Mouse (Mus musculus) heart, embryonic 16.5 days (tissue): ENCODE measurements around the gene Sgsm2. TPM values are rescaled to one million over a fixed set of nuclear protein-coding genes. Genes with fewer than 3 reads are reported as not detected.

Experiments used
- ATAC-seq: fragments of 200-750 bp; cut with Nextera tagmentation; replicated peaks from 2 replicates; pipeline ENCODE4 v1.8.0; 2017; ENCODE audit warnings: moderate number of reproducible peaks; ENCODE audit not compliant: insufficient read depth, low FRiP score; ENCODE audit errors: extremely low read depth
- H3K27ac ChIP-seq: fragments of 300-500 bp; sonication (generic); 2 replicates; pipeline ENCODE4 v1.5.1; 2014; ENCODE audit warnings: mild to moderate bottlenecking, low read length, control low read depth, moderate library complexity
- H3K27me3 ChIP-seq: fragments of 300-500 bp; sonication (generic); 2 replicates; pipeline ENCODE4 v1.6.1; 2014; ENCODE audit warnings: low read length, mixed read lengths; ENCODE audit not compliant: control insufficient read depth, insufficient read depth
- H3K36me3 ChIP-seq: fragments of 300-500 bp; sonication (generic); 2 replicates; pipeline ENCODE4 v1.6.1; 2014; ENCODE audit not compliant: control insufficient read depth, insufficient read depth
- H3K4me1 ChIP-seq: fragments of 300-500 bp; sonication (generic); 2 replicates; pipeline ENCODE4 v1.6.1; 2014; ENCODE audit warnings: low read length, mixed read lengths; ENCODE audit not compliant: control insufficient read depth, insufficient read depth
- H3K4me2 ChIP-seq: fragments of 300-500 bp; sonication (generic); 2 replicates; pipeline ENCODE4 v1.6.1; 2014; ENCODE audit warnings: low read depth, mild to moderate bottlenecking, control low read depth, low read length
- H3K4me3 ChIP-seq: fragments of 300-500 bp; sonication (generic); 2 replicates; pipeline ENCODE4 v1.5.1; 2014; ENCODE audit warnings: mild to moderate bottlenecking, control low read depth, low read length
- H3K9ac ChIP-seq: fragments of 300-500 bp; sonication (generic); 2 replicates; pipeline ENCODE4 v1.6.1; 2014; ENCODE audit warnings: low read length, control low read depth
- H3K9me3 ChIP-seq: fragments of 300-500 bp; sonication (generic); replicated peaks from 2 replicates; pipeline ENCODE4 v1.6.1; 2016; ENCODE audit warnings: low read length; ENCODE audit not compliant: control insufficient read depth
- WGBS: fragments of 180-500 bp; shearing (Covaris S2); extraction: QIAGEN DNeasy Blood & Tissue Kit; methylation state at CpG from one replicate; pipeline ENCODE4 v1.1.7; 2014; 5-methylcytosine and 5-hydroxymethylcytosine counted together
- polyA plus RNA-seq: library from polyadenylated mRNA; unstranded; fragments of >200 nt; fragmentation: Nextera tagmentation; extraction: Ambion mirVana; gene quantifications from 2 replicates; pipeline ENCODE4 v1.2.1, GENCODE M21; 2015

Sgsm2 gene
- polyA plus RNA-seq, 1 experiment from 2014 or later, result 4.7 TPM

DNA sequence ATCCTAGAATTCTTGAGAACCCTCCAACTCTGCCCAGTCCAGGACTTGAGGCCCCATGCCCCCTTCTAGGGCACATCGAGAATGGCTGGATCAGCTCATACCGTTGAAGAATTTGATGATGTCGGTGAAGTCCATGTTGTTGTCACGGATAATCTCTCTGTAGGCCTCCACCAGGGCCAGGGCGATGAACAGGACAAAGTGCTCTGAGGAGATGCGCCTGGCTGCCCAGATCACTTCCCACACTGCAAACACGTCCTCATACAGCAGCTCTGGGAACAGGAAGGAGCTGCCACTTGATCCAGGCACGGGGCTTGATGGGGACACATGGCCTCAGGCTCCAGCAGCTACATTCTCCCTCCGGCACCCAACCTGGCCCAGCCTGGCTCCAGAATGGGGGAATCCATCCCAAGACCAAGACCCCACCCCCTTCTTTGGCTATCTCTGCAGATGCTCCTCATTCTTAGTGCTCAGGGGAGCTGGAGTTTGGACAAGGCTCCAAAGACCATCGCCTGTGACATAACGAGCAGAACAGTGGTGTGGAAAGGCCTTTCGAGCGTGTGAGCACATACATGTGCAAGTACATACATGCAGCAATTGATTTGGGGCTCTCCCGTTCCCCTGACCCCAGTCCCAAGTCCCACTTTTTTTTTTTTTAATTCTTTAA is 45.7 kb downstream of the Sgsm2 start:
- H3K9ac ChIP-seq, result no peak overlapping the region
- H3K4me3 ChIP-seq, result no peak overlapping the region
- WGBS, result 70% methylated on average over 14 of the region's 14 CpGs
- no peak for ATAC-seq
- H3K4me2 ChIP-seq, result no peak overlapping the region
- no peaks in the 10 kb centered on the region for H3K27me3 ChIP-seq
- H3K36me3 ChIP-seq, result no peaks in the 10 kb centered on the region
- peaks cover 16% of the 10 kb centered on the region for H3K4me1 ChIP-seq
- H3K9me3 ChIP-seq, result no peaks in the 10 kb centered on the region
- H3K27ac ChIP-seq, result no peak overlapping the region

DNA sequence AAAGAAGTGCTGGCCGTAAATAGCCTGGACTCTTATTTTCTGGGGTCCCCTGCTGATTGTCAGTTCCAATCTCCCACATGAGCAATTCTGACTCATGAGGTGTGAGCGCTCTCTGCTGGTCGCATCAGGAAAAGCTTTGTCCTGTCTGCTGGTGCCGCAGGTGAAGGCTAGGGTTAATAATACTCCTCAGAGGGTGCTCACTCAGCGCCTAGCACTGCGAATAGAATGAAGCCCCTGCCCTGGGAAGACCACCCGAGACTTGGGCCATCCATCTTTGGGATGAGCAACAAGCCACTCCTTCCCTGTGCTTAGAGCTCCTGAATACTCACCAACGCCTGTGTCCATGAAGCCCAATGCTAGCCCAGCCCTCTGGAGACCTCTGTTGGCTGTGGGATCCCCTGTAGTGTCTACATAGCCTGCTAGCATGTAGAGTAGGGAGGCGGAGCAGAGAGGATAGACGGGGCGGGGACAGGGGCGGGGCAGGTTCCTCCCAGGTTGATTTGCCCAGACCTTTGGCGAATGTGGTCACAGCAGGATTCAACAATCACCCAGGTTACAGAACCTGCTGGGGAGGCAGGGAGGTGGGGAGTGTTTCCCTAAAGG is 48.8 kb downstream of the Sgsm2 start:
- Histone ChIP-seq H3K4me2 (peak overlapping the region; percentile 39), H3K9me3 (peaks cover 4% of the 10 kb centered on the region), H3K27ac (peak overlapping the region; percentile 79), H3K27me3 (no peaks in the 10 kb centered on the region), H3K4me3 (no peak overlapping the region), H3K4me1 (peaks cover 22% of the 10 kb centered on the region), H3K36me3 (peaks cover 6% of the 10 kb centered on the region), H3K9ac (no peak overlapping the region)
- peak; percentile 71 for ATAC-seq
- WGBS, result 4% methylated on average over 12 of the region's 13 CpGs

- WGBS, result 74% methylated on average over 3 of the region's 3 CpGs
- Histone ChIP-seq H3K9ac (no peak overlapping the region), H3K27ac (no peak overlapping the region), H3K27me3 (no peaks in the 10 kb centered on the region), H3K36me3 (peaks cover 15% of the 10 kb centered on the region), H3K4me2 (no peak overlapping the region), H3K4me1 (peaks cover 26% of the 10 kb centered on the region), H3K4me3 (no peak overlapping the region), H3K9me3 (peaks cover 4% of the 10 kb centered on the region)
- no peak for ATAC-seq
These were observed 51.1 kb downstream of the Sgsm2 start for GRCm38 (mm10) chr11:74845784-74846183.

GRCm38 (mm10) chr11:74843761-74844160 is 53.1 kb downstream of the Sgsm2 start:
- no peak overlapping the region for H3K9ac ChIP-seq
- no peak for ATAC-seq
- H3K4me1 ChIP-seq, result peaks cover 31% of the 10 kb centered on the region
- no peak overlapping the region for H3K4me3 ChIP-seq
- peaks cover 15% of the 10 kb centered on the region for H3K36me3 ChIP-seq
- peaks cover 4% of the 10 kb centered on the region for H3K9me3 ChIP-seq
- H3K27me3 ChIP-seq, result no peaks in the 10 kb centered on the region
- H3K4me2 ChIP-seq, result no peak overlapping the region
- H3K27ac ChIP-seq, result peak overlapping the region; percentile 50
- WGBS, result 65% methylated on average over 5 of the region's 5 CpGs

GRCm38 (mm10) chr11:74843435-74843714 is 53.5 kb downstream of the Sgsm2 start:
- peaks cover 15% of the 10 kb centered on the region for H3K36me3 ChIP-seq
- peaks cover 4% of the 10 kb centered on the region for H3K9me3 ChIP-seq
- H3K4me1 ChIP-seq, result peaks cover 28% of the 10 kb centered on the region
- ATAC-seq, result no peak
- no peaks in the 10 kb centered on the region for H3K27me3 ChIP-seq
- 0 out of 2 replicates have a peak overlapping the region, but pooled peaks have one; percentile 11 for H3K9ac ChIP-seq
- no peak overlapping the region for H3K4me2 ChIP-seq
- WGBS, result 36% methylated on average over 2 of the region's 2 CpGs
- no peak overlapping the region for H3K4me3 ChIP-seq
- H3K27ac ChIP-seq, result peak overlapping the region; percentile 50

DNA sequence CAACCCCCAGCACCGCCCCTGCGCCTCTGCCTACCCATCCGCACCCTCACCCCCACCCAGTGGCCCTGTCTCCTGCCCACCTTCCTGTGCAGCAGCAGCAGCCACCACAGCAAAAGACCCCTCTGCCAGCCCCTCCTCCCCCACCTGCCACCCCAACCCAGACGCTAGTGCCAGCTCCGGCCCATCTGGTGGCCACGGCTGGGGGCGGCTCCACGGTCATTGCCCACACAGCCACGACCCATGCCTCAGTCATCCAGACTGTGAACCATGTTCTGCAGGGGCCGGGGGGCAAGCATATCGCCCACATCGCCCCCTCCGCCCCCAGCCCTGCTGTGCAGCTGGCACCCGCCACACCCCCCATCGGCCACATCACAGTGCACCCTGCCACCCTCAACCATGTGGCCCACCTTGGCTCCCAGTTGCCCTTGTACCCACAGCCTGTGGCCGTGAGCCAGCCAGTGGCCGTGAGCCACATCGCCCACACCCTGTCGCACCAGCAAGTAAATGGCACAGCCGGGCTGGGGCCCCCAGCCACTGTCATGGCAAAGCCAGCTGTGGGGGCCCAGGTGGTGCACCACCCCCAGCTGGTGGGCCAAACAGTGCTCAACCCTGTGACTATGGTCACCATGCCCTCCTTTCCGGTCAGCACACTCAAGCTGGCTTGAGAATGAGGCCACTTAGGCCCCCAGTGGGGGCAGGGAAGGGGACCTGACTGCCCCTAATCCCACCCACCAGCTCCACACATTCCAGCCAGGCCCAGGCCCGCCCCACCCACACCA is 54.0 kb downstream of the Sgsm2 start:
- 86% methylated on average over 22 of the region's 22 CpGs for WGBS
- Histone ChIP-seq H3K4me2 (no peak overlapping the region), H3K4me3 (no peak overlapping the region), H3K27ac (no peak overlapping the region; the same call in 1 of the 2 replicates), H3K27me3 (no peaks in the 10 kb centered on the region), H3K4me1 (peaks cover 22% of the 10 kb centered on the region), H3K9me3 (peaks cover 4% of the 10 kb centered on the region), H3K9ac (0 out of 2 replicates have a peak overlapping the region, but pooled peaks have one; percentile 11), H3K36me3 (peaks cover 15% of the 10 kb centered on the region)
- no peak for ATAC-seq

- Histone ChIP-seq H3K27ac (no peak overlapping the region; the same call in 1 of the 2 replicates), H3K9ac (no peak overlapping the region), H3K27me3 (no peaks in the 10 kb centered on the region), H3K4me1 (peaks cover 25% of the 10 kb centered on the region), H3K4me3 (no peak overlapping the region), H3K9me3 (peaks cover 4% of the 10 kb centered on the region), H3K36me3 (peaks cover 15% of the 10 kb centered on the region), H3K4me2 (no peak overlapping the region)
- 81% methylated on average over 13 of the region's 13 CpGs for WGBS
- no peak for ATAC-seq
These were observed 54.8 kb downstream of the Sgsm2 start for GRCm38 (mm10) chr11:74842045-74842444.

- no peaks in the 10 kb centered on the region for H3K27me3 ChIP-seq
- 67% methylated on average over 9 of the region's 9 CpGs for WGBS
- peaks cover 4% of the 10 kb centered on the region for H3K9me3 ChIP-seq
- 0 out of 2 replicates have a peak overlapping the region, but pooled peaks have one; percentile 39 for H3K9ac ChIP-seq
- peaks cover 26% of the 10 kb centered on the region for H3K4me1 ChIP-seq
- no peak overlapping the region for H3K4me2 ChIP-seq
- H3K36me3 ChIP-seq, result peaks cover 15% of the 10 kb centered on the region
- peak overlapping the region; percentile 59 for H3K27ac ChIP-seq
- no peak for ATAC-seq
- H3K4me3 ChIP-seq, result no peak overlapping the region
These were observed 55.5 kb downstream of the Sgsm2 start for GRCm38 (mm10) chr11:74841366-74841765.

- 0 out of 2 replicates have a peak overlapping the region, but pooled peaks have one; percentile 6 for H3K9ac ChIP-seq
- H3K9me3 ChIP-seq, result peaks cover 3% of the 10 kb centered on the region
- ATAC-seq, result no peak
- no peak overlapping the region for H3K27ac ChIP-seq
- no peaks in the 10 kb centered on the region for H3K27me3 ChIP-seq
- no peak overlapping the region for H3K4me2 ChIP-seq
- peaks cover 26% of the 10 kb centered on the region for H3K4me1 ChIP-seq
- 85% methylated on average over 8 of the region's 8 CpGs for WGBS
- peaks cover 14% of the 10 kb centered on the region for H3K36me3 ChIP-seq
- H3K4me3 ChIP-seq, result no peak overlapping the region
These were observed 56.1 kb downstream of the Sgsm2 start for GRCm38 (mm10) chr11:74840739-74841138.
